Mouse (Mus musculus) MEL (cell line): ENCODE measurements around the gene Dennd6a. TPM values are rescaled to one million over a fixed set of nuclear protein-coding genes. Genes with fewer than 3 reads are reported as not detected.

ENCODE experiments used
- DNase-seq: peaks from one replicate; pipeline ENCODE4 v3.0.0; 2011; ENCODE audit warnings: low read depth, low spot score
- H3K27ac ChIP-seq: 2 replicates; pipeline ENCODE4 v1.5.1; 2012; ENCODE audit warnings: low read depth, mild to moderate bottlenecking, control low read depth, low read length, moderate library complexity; ENCODE audit not compliant: control insufficient read depth
- H3K27me3 ChIP-seq, 2 experiments: fragments of 150-350 bp in 1 of 2; sonication (generic) in 1 of 2; 2 replicates each; pipeline ENCODE4 v1.6.1; 2012; ENCODE audit warnings: low read length in 2 of 2, mild to moderate bottlenecking in 2 of 2, improper control_type of control experiment in 1 of 2, moderate library complexity in 1 of 2; ENCODE audit not compliant: insufficient read depth in 2 of 2, control insufficient read depth in 1 of 2
- H3K36me3 ChIP-seq, 2 experiments: 2 replicates each; pipeline ENCODE4 v1.6.1; 2012 to 2014; ENCODE audit warnings: low read length in 2 of 2, improper control_type of control experiment in 1 of 2, inconsistent platforms in 1 of 2, mild to moderate bottlenecking in 1 of 2; ENCODE audit not compliant: insufficient read depth in 2 of 2, control insufficient read depth in 1 of 2
- H3K4me1 ChIP-seq, 2 experiments: fragments of 150-350 bp in 1 of 2; sonication (generic) in 1 of 2; 2 replicates each; pipeline ENCODE4 v1.6.1; 2012; ENCODE audit warnings: low read length in 2 of 2, improper control_type of control experiment in 1 of 2, mild to moderate bottlenecking in 1 of 2; ENCODE audit not compliant: insufficient read depth in 2 of 2, control insufficient read depth in 1 of 2
- H3K4me3 ChIP-seq, 2 experiments: fragments of 150-350 bp in 1 of 2; sonication (generic) in 1 of 2; 2 replicates each; pipeline ENCODE4 v1.5.1; 2012; ENCODE audit warnings: low read depth in 2 of 2, low read length in 2 of 2, mild to moderate bottlenecking in 2 of 2, moderate library complexity in 2 of 2, control low read depth in 1 of 2, improper control_type of control experiment in 1 of 2; ENCODE audit not compliant: control insufficient read depth in 1 of 2, insufficient read depth in 1 of 2
- H3K79me2 ChIP-seq: 2 replicates; pipeline ENCODE4 v1.6.1; 2012; ENCODE audit warnings: mild to moderate bottlenecking, low read length, moderate library complexity; ENCODE audit not compliant: control insufficient read depth, poor library complexity, insufficient read depth
- H3K9ac ChIP-seq: 2 replicates; pipeline ENCODE4 v1.6.1; 2012; ENCODE audit warnings: low read depth, mild to moderate bottlenecking, control low read depth, low read length, moderate library complexity; ENCODE audit not compliant: control insufficient read depth, poor library complexity, severe bottlenecking
- H3K9me3 ChIP-seq: fragments of 150-350 bp; sonication (generic); replicated peaks from 2 replicates; pipeline ENCODE4 v1.6.1; 2012; ENCODE audit warnings: mild to moderate bottlenecking, low read length, improper control_type of control experiment, moderate library complexity; ENCODE audit not compliant: insufficient read depth
- E2F4 ChIP-seq: IDR thresholded peaks from 2 replicates; pipeline ENCODE4 v1.6.1; 2011; ENCODE audit warnings: low read depth, low read length, improper control_type of control experiment, borderline replicate concordance
- ELF1 ChIP-seq: IDR thresholded peaks from 2 replicates; pipeline ENCODE4 v1.6.1; 2014; ENCODE audit warnings: low read depth, mild to moderate bottlenecking, inconsistent platforms, low read length, improper control_type of control experiment, moderate library complexity
- EP300 ChIP-seq, 2 experiments: IDR thresholded peaks; 2 replicates each; pipeline ENCODE4 v1.6.1; 2011; ENCODE audit warnings: improper control_type of control experiment in 2 of 2, low read length in 2 of 2, low read depth in 1 of 2, mild to moderate bottlenecking in 1 of 2
- HCFC1 ChIP-seq: IDR thresholded peaks from 2 replicates; pipeline ENCODE4 v1.6.1; 2012; ENCODE audit warnings: low read depth, mild to moderate bottlenecking, inconsistent platforms, low read length, improper control_type of control experiment, moderate library complexity
- KAT2A ChIP-seq: conservative IDR thresholded peaks from 2 replicates; pipeline ENCODE4 v1.6.1; 2012; ENCODE audit warnings: low read depth, low read length, improper control_type of control experiment, inconsistent platforms
- MAX ChIP-seq: IDR thresholded peaks from 2 replicates; pipeline ENCODE4 v1.6.1; 2011; ENCODE audit warnings: low read length, improper control_type of control experiment
- MEF2A ChIP-seq: IDR thresholded peaks from 2 replicates; pipeline ENCODE4 v1.6.1; 2014; ENCODE audit warnings: low read depth, mild to moderate bottlenecking, inconsistent platforms, low read length, improper control_type of control experiment; ENCODE audit not compliant: poor library complexity, insufficient replicate concordance, severe bottlenecking; ENCODE audit errors: extremely low read depth
- MXI1 ChIP-seq: IDR thresholded peaks from 2 replicates; pipeline ENCODE4 v1.6.1; 2011; ENCODE audit warnings: mild to moderate bottlenecking, low read depth, low read length, improper control_type of control experiment
- MYC ChIP-seq: IDR thresholded peaks from 2 replicates; pipeline ENCODE4 v1.6.1; 2011; ENCODE audit warnings: low read depth, mild to moderate bottlenecking, low read length, improper control_type of control experiment, moderate library complexity
- NRF1 ChIP-seq: IDR thresholded peaks from 2 replicates; pipeline ENCODE4 v1.6.1; 2014; ENCODE audit warnings: low read depth, mild to moderate bottlenecking, inconsistent platforms, low read length, improper control_type of control experiment, moderate library complexity; ENCODE audit not compliant: poor library complexity, insufficient read depth, severe bottlenecking
- POLR2AphosphoS2 ChIP-seq: IDR thresholded peaks from 2 replicates; pipeline ENCODE4 v1.6.1; 2011; ENCODE audit warnings: low read length, improper control_type of control experiment
- RAD21 ChIP-seq: IDR thresholded peaks from 2 replicates; pipeline ENCODE4 v1.6.1; 2011; ENCODE audit warnings: mild to moderate bottlenecking, low read depth, low read length, improper control_type of control experiment
- RCOR1 ChIP-seq: IDR thresholded peaks from 2 replicates; pipeline ENCODE4 v1.6.1; 2012; ENCODE audit warnings: low read depth, mild to moderate bottlenecking, inconsistent platforms, low read length, improper control_type of control experiment
- TBP ChIP-seq: IDR thresholded peaks from 2 replicates; pipeline ENCODE4 v1.8.0; 2011; ENCODE audit warnings: low read depth, low read length, improper control_type of control experiment
- UBTF ChIP-seq: IDR thresholded peaks from 2 replicates; pipeline ENCODE4 v1.6.1; 2012; ENCODE audit warnings: low read depth, mild to moderate bottlenecking, inconsistent platforms, low read length, improper control_type of control experiment, moderate library complexity, borderline replicate concordance; ENCODE audit not compliant: insufficient read depth
- USF1 ChIP-seq: IDR thresholded peaks from 2 replicates; pipeline ENCODE4 v1.6.1; 2014; ENCODE audit warnings: low read depth, mild to moderate bottlenecking, inconsistent platforms, low read length, improper control_type of control experiment, moderate library complexity
- ZNF384 ChIP-seq: IDR thresholded peaks from 2 replicates; pipeline ENCODE4 v1.6.1; 2012; ENCODE audit warnings: low read depth, mild to moderate bottlenecking, inconsistent platforms, low read length, improper control_type of control experiment
- polyA plus RNA-seq, 2 experiments: library from polyadenylated mRNA; stranded (reverse) in 1 of 2; unstranded in 1 of 2; fragments of >175 nt in 1 of 2; fragments of >200 nt in 1 of 2; gene quantifications; 2 replicates each; pipeline versions ENCODE4 v1.2.1 to v1.2.4; 2012; ENCODE audit warnings: low replicate concordance in 2 of 2, low read depth in 1 of 2; ENCODE audit not compliant: insufficient read length in 2 of 2, insufficient read depth in 1 of 2, missing spikeins in 1 of 2
- total RNA-seq: library from RNA; depleted of rRNA; stranded (reverse); fragments of 300-350 nt; gene quantifications from 2 replicates; pipeline ENCODE4 v1.2.3, GENCODE M21; 2012

The Dennd6a gene
- total and polyA plus RNA-seq, 3 experiments: 13.1 to 40.0 (median 13.6) TPM

DNA sequence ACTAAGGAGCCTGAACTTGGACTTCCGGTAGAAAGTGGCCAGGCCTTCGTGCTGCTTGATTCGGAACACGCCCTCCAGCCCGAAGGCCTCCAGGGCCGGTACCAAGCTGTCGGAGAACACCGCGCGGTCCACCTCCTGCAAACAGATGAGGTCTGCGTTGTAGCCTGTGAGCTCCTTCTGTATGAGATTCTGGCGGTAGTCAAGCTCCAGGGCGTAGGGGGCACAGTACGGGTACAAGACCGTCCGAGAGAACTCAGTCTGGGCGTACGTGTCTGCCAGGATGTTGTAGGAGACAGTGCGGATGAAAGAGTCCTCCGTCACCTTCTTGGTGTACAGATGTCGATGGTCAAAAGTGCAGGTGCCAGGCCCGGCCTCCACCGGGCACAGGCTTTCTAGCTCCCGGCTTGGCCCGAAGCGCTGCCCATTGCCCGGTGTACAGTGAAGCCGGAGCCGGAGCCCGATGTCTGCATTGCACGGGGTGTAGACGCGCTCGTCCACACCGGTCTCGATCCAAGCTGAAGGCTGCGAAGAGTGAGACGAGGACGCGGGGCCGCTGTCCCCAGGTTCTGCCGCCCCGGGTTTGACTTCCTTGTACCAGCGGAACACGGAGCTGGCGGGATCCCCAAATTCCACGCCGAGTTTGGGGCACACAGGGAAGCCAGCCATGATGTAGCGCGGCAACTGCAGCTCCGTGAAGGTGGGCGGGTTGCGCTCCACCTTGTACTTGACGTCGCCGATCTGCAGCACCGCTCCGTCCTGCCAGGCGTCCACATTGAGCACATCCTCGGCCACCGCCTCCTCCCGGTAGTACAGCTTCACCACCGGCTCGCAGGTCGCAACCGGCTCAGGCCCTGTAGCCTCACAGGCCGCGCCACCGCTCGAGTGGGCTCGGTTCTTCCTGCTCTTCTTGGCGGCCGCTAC is 95.0 kb downstream of the Dennd6a start:
- TF ChIP-seq UBTF (peak; percentile 85; the same call in 1 of the 2 replicates), RAD21 (no peak), HCFC1 (no peak; the same call in none of the 2 replicates), KAT2A (no peak; the same call in 1 of the 2 replicates), MYC (no peak), RCOR1 (no peak), TBP (peak; percentile 62), USF1 (no peak), MEF2A (no peak), EP300 (IDR thresholded peaks at IDR 0.05; ENCODE audit: low read depth in 1 of 2, low read length in 2 of 2) (no peak), MXI1 (peak; percentile 38; the same call in 1 of the 2 replicates), ZNF384 (no peak), E2F4 (no peak), MAX (peak; percentile 35; the same call in 1 of the 2 replicates), POLR2AphosphoS2 (peak; percentile 40; the same call in 1 of the 2 replicates), NRF1 (no peak), ELF1 (0 out of 2 replicates have a peak, but pooled peaks have one; percentile 12)
- Histone ChIP-seq H3K9ac (peak overlapping the region; percentile 90), H3K9me3 (no peaks in the 10 kb centered on the region), H3K4me3 (peak overlapping the region; percentile 50 to 88), H3K27me3 (no peaks in the 10 kb centered on the region), H3K4me1 (peaks cover 9 to 15% of the 10 kb centered on the region in 2 experiments), H3K27ac (peak overlapping the region; percentile 95), H3K79me2 (peaks cover 40% of the 10 kb centered on the region), H3K36me3 (peaks cover 8 to 31% of the 10 kb centered on the region in 2 experiments)
- peak; percentile 76 for DNase-seq
